Mouse (Mus musculus) CH12.LX (cell line): ENCODE measurements around the gene Psmb6. TPM values are rescaled to one million over a fixed set of nuclear protein-coding genes. Genes with fewer than 3 reads are reported as not detected.

Source experiments
- DNase-seq: peaks from one replicate; pipeline ENCODE4 v3.0.0-alpha.2; 2013; ENCODE audit errors: extremely low read depth
- H3K27ac ChIP-seq: 2 replicates; pipeline ENCODE4 v1.5.1; 2012; ENCODE audit warnings: low read depth, mild to moderate bottlenecking, control low read depth, moderate library complexity; ENCODE audit not compliant: insufficient read depth
- H3K27me3 ChIP-seq: replicated peaks from 2 replicates; pipeline ENCODE3; 2012; ENCODE audit warnings: inconsistent platforms
- H3K36me3 ChIP-seq, 2 experiments: replicated peaks in 1 of 2; 2 replicates each; pipeline versions ENCODE3 to v1.6.1; 2012; ENCODE audit warnings: inconsistent platforms in 1 of 2, low read length in 1 of 2, mild to moderate bottlenecking in 1 of 2, mixed read lengths in 1 of 2, moderate library complexity in 1 of 2; ENCODE audit not compliant: control insufficient read depth in 1 of 2, insufficient read depth in 1 of 2
- H3K4me1 ChIP-seq, 2 experiments: 2 replicates each; pipeline ENCODE4 v1.6.1; 2012; ENCODE audit warnings: inconsistent platforms in 1 of 2, moderate library complexity in 1 of 2; ENCODE audit not compliant: insufficient read depth in 2 of 2, control insufficient read depth in 1 of 2
- H3K4me2 ChIP-seq: 2 replicates; pipeline ENCODE4 v1.6.1; 2012; ENCODE audit warnings: low read depth, mild to moderate bottlenecking, control low read depth; ENCODE audit not compliant: poor library complexity, insufficient read depth, severe bottlenecking
- H3K4me3 ChIP-seq, 3 experiments: fragments of 150-350 bp in 1 of 3; sonication (generic) in 1 of 3; replicated peaks in 1 of 3; 2 replicates each; pipeline versions ENCODE3 to v1.5.1; 2011 to 2012; ENCODE audit warnings: low read depth in 2 of 3, low read length in 2 of 3, mild to moderate bottlenecking in 2 of 3, moderate library complexity in 2 of 3, control low read depth in 1 of 3, improper control_type of control experiment in 1 of 3, inconsistent platforms in 1 of 3, mixed read lengths in 1 of 3; ENCODE audit not compliant: poor library complexity in 1 of 3
- H3K79me2 ChIP-seq: replicated peaks from 2 replicates; pipeline ENCODE4 v1.6.1; 2012; ENCODE audit warnings: mild to moderate bottlenecking, moderate library complexity; ENCODE audit not compliant: control insufficient read depth, poor library complexity, insufficient read depth, severe bottlenecking; ENCODE audit errors: extremely low read depth
- H3K9ac ChIP-seq: 2 replicates; pipeline ENCODE4 v1.6.1; 2012; ENCODE audit warnings: low read depth, mild to moderate bottlenecking, control low read depth, moderate library complexity; ENCODE audit not compliant: insufficient read depth
- H3K9me3 ChIP-seq: replicated peaks from 2 replicates; pipeline ENCODE3; 2012; ENCODE audit warnings: low read length, inconsistent platforms, mixed read lengths
- BHLHE40 ChIP-seq: IDR thresholded peaks from 2 replicates; pipeline ENCODE4 v1.6.1; 2011; ENCODE audit warnings: mild to moderate bottlenecking, low read depth, low read length, improper control_type of control experiment
- E2F4 ChIP-seq: IDR thresholded peaks from 2 replicates; pipeline ENCODE4 v1.6.1; 2011; ENCODE audit warnings: low read depth, low read length, improper control_type of control experiment; ENCODE audit not compliant: insufficient replicate concordance
- GABPA ChIP-seq: IDR thresholded peaks from 2 replicates; pipeline ENCODE4 v1.6.1; 2012; ENCODE audit warnings: low read depth, low read length, improper control_type of control experiment, inconsistent platforms; ENCODE audit not compliant: insufficient replicate concordance
- JUND ChIP-seq: conservative IDR thresholded peaks from 2 replicates; pipeline ENCODE4 v1.6.1; 2011; ENCODE audit warnings: low read depth, low read length, improper control_type of control experiment
- KAT2A ChIP-seq: IDR thresholded peaks from 2 replicates; pipeline ENCODE4 v1.6.1; 2012; ENCODE audit warnings: low read length, improper control_type of control experiment, inconsistent platforms; ENCODE audit not compliant: insufficient replicate concordance
- MAX ChIP-seq: IDR thresholded peaks from 2 replicates; pipeline ENCODE4 v1.6.1; 2011; ENCODE audit warnings: low read length, improper control_type of control experiment
- MAZ ChIP-seq: IDR thresholded peaks from 2 replicates; pipeline ENCODE4 v1.6.1; 2012; ENCODE audit warnings: low read depth, mild to moderate bottlenecking, inconsistent platforms, low read length, improper control_type of control experiment, moderate library complexity
- MEF2A ChIP-seq: IDR thresholded peaks from 2 replicates; pipeline ENCODE4 v1.6.1; 2014; ENCODE audit warnings: low read depth, mild to moderate bottlenecking, inconsistent platforms, low read length, improper control_type of control experiment, borderline replicate concordance
- MYC ChIP-seq: IDR thresholded peaks from 2 replicates; pipeline ENCODE4 v1.6.1; 2011; ENCODE audit warnings: low read depth, mild to moderate bottlenecking, improper control_type of control experiment, low read length
- NRF1 ChIP-seq: IDR thresholded peaks from 2 replicates; pipeline ENCODE4 v1.6.1; 2014; ENCODE audit warnings: low read depth, mild to moderate bottlenecking, inconsistent platforms, low read length, improper control_type of control experiment, moderate library complexity
- PAX5 ChIP-seq: IDR thresholded peaks from 2 replicates; pipeline ENCODE4 v1.6.1; 2012; ENCODE audit warnings: low read length, inconsistent platforms, mixed read lengths
- SMC3 ChIP-seq: IDR thresholded peaks from 2 replicates; pipeline ENCODE4 v1.6.1; 2011; ENCODE audit warnings: low read depth, low read length, improper control_type of control experiment
- TCF12 ChIP-seq: IDR thresholded peaks from 2 replicates; pipeline ENCODE4 v1.6.1; 2014; ENCODE audit warnings: low read depth, mild to moderate bottlenecking, inconsistent platforms, low read length, improper control_type of control experiment
- USF1 ChIP-seq: IDR thresholded peaks from 2 replicates; pipeline ENCODE4 v1.6.1; 2014; ENCODE audit warnings: low read depth, mild to moderate bottlenecking, inconsistent platforms, low read length, improper control_type of control experiment
- USF2 ChIP-seq: conservative IDR thresholded peaks from 2 replicates; pipeline ENCODE4 v1.6.1; 2011; ENCODE audit warnings: low read depth, low read length, improper control_type of control experiment
- ZKSCAN1 ChIP-seq: IDR thresholded peaks from 2 replicates; pipeline ENCODE4 v1.6.1; 2012; ENCODE audit warnings: low read depth, inconsistent platforms, low read length, improper control_type of control experiment, borderline replicate concordance
- ZNF384 ChIP-seq: IDR thresholded peaks from 2 replicates; pipeline ENCODE4 v1.6.1; 2012; ENCODE audit warnings: low read depth, low read length, improper control_type of control experiment, inconsistent platforms
- dilution Hi-C: fragments of 300-500 bp; cut with MboI; formaldehyde crosslinking; loops from 2 replicates; pipeline ENCODE4 v1.14.3; 2020; ENCODE audit warnings: low sequenced_read_pairs; ENCODE audit not compliant: extremely low pct_unique_long_range_greater_than_20kb, extremely low pct_ligation_motif_present
- in situ Hi-C: fragments of 300-500 bp; cut with MboI; formaldehyde crosslinking; loops from 3 replicates; pipeline ENCODE4 v1.14.3; 2019; ENCODE audit warnings: low sequenced_read_pairs, low pct_ligation_motif_present, low pct_unique_long_range_greater_than_20kb, mixed read lengths
- polyA plus RNA-seq: library from polyadenylated mRNA; unstranded; fragments of >175 nt; gene quantifications from 2 replicates; pipeline ENCODE4 v1.2.1, GENCODE M21; 2012; ENCODE audit warnings: low read depth; ENCODE audit not compliant: insufficient read length
- total RNA-seq, 2 experiments: library from RNA; depleted of rRNA; stranded (reverse); fragments of 300-350 nt in 1 of 2; fragments of >200 nt in 1 of 2; gene quantifications; 2 replicates each; pipeline ENCODE4 v1.2.3; 2012 to 2014

Gene Psmb6
- total and polyA plus RNA-seq, 3 experiments = 779 to 921 (median 831) TPM

DNA sequence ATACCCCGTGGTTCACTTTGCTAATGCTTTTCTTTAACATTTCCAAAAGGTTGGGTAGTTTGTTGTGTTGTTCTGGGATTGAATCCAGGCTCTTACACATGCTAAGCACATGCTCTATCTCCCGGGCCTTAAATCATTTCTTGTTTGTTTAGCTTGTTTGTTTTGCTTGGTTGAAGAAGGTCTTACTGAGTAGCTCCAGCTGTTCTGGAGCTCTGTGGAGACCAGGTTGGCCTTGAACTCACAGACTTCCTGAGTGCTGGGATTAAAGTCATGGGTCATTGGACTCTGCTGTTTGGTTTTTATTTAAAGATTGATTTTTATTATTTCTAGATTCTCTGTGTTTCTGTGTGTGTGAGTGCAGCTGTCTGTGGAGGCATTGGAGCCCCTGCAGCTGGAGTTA lies 39.7 kb upstream of the Psmb6 start:
- Histone ChIP-seq H3K9me3 (no peaks in the 10 kb centered on the region), H3K4me3 (no peak overlapping the region), H3K4me1 (peaks cover 0 to 7% of the 10 kb centered on the region in 2 experiments; a peak in 2 of 4 replicates), H3K79me2 (no peaks in the 10 kb centered on the region), H3K9ac (no peak overlapping the region), H3K4me2 (no peak overlapping the region), H3K36me3 (no peaks in the 10 kb centered on the region), H3K27ac (no peak overlapping the region), H3K27me3 (no peaks in the 10 kb centered on the region)
- in situ Hi-C loops = no loop called here
- dilution Hi-C loops = no loop called here
- TF ChIP-seq TCF12 = no peak
- no peak for TF ChIP-seq BHLHE40
- TF ChIP-seq ZKSCAN1 = no peak
- no peak for TF ChIP-seq ZNF384
- no peak for TF ChIP-seq SMC3
- TF ChIP-seq NRF1 = no peak
- no peak for TF ChIP-seq MYC
- TF ChIP-seq MEF2A = no peak
- TF ChIP-seq JUND = no peak
- no peak for TF ChIP-seq USF2
- no peak for TF ChIP-seq MAX
- TF ChIP-seq GABPA = no peak
- no peak for DNase-seq

DNA sequence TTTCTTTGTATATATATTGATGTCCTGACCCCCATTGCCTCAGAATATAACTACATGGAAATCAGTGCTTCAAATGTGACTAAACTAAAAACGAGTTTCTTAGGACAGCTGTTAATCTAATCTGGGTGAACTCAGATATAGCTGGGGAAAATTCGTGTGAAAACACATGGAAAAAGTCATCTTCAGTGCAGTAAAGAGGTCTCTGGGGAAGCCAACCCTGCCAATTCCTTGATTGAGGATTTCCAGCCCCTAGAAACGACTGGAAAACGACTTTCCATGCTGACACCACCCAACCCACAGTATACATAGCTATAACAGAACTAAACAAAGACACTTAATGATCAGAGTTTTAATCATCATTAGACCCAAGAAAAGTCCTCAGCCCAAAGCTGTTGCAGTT lies 37.4 kb upstream of the Psmb6 start:
- no peaks in the 10 kb centered on the region for H3K79me2 ChIP-seq
- no peak overlapping the region for H3K9ac ChIP-seq
- no peak for TF ChIP-seq USF2
- TF ChIP-seq PAX5 = no peak
- TF ChIP-seq E2F4 = no peak
- no peak for TF ChIP-seq MAZ
- TF ChIP-seq GABPA = no peak
- TF ChIP-seq USF1 = no peak
- TF ChIP-seq KAT2A = no peak
- TF ChIP-seq MEF2A = no peak
- no peak overlapping the region for H3K4me3 ChIP-seq
- no peak overlapping the region for H3K27ac ChIP-seq
- no peak for DNase-seq
- no peak overlapping the region for H3K4me2 ChIP-seq
- H3K4me1 ChIP-seq = peaks cover 0 to 7% of the 10 kb centered on the region in 2 experiments; a peak in 2 of 4 replicates
- H3K9me3 ChIP-seq = peaks cover 3% of the 10 kb centered on the region
- H3K36me3 ChIP-seq = no peaks in the 10 kb centered on the region
- in situ Hi-C loops (no loop called here), dilution Hi-C loops (no loop called here)
- H3K27me3 ChIP-seq = no peaks in the 10 kb centered on the region
